Mouse (Mus musculus): ENCODE results near the gene Rbm46. TPM values are rescaled to one million over a fixed set of nuclear protein-coding genes. Genes with fewer than 3 reads are reported as not detected.
A peak's percentile ranks its signal among the peaks of the same experiment; 100 is the strongest.

The Rbm46 gene
- total and polyA plus RNA-seq, 2 experiments from 2014 or later, result 1.4 to 1.6 TPM

GRCm38 (mm10) chr3:82888842-82889241 is 12.6 kb upstream of the Rbm46 start:
- 17% methylated on average over 2 of the region's 2 CpGs for WGBS
- no peaks in the 10 kb centered on the region for H3K36me3 ChIP-seq (ENCODE audit: insufficient read depth)
- no peak overlapping the region for H3K9ac ChIP-seq
- no peak for TF ChIP-seq CTCF (IDR thresholded peaks at IDR 0.05; ENCODE audit: low read depth)
- H3K4me1 ChIP-seq (ENCODE audit: insufficient read depth), result no peaks in the 10 kb centered on the region
- ATAC-seq (no peak), DNase-seq (no peak)
- H3K27me3 ChIP-seq (ENCODE audit: insufficient read depth, low read length), result no peaks in the 10 kb centered on the region
- H3K4me2 ChIP-seq (ENCODE audit: low read depth), result no peak overlapping the region
- no peak overlapping the region for H3K27ac ChIP-seq (ENCODE audit: low read depth, low read length)
- no peak overlapping the region for H3K4me3 ChIP-seq (ENCODE audit: low read depth, low read length)
- H3K9me3 ChIP-seq (ENCODE audit: low read length), result no peaks in the 10 kb centered on the region

- ATAC-seq (peak; percentile 48; the same call in 1 of the 2 replicates), DNase-seq (peak; percentile 72)
- 5% methylated on average over 4 of the region's 4 CpGs for WGBS
- Histone ChIP-seq H3K9me3 (ENCODE audit: low read length) (peaks cover 3% of the 10 kb centered on the region; the same call in 1 of the 2 replicates), H3K4me3 (ENCODE audit: low read depth, low read length) (no peak overlapping the region), H3K4me1 (ENCODE audit: insufficient read depth) (no peaks in the 10 kb centered on the region), H3K9ac (no peak overlapping the region), H3K36me3 (ENCODE audit: insufficient read depth) (no peaks in the 10 kb centered on the region), H3K4me2 (ENCODE audit: low read depth) (no peak overlapping the region), H3K27me3 (ENCODE audit: insufficient read depth, low read length) (peaks cover 18% of the 10 kb centered on the region; the same call in 1 of the 2 replicates), H3K27ac (ENCODE audit: low read depth, low read length) (no peak overlapping the region)
- peak; percentile 73 for TF ChIP-seq CTCF (IDR thresholded peaks at IDR 0.05; ENCODE audit: low read depth)
These were observed 975 bp upstream of the Rbm46 start for GRCm38 (mm10) chr3:82877258-82877657.

GRCm38 (mm10) chr3:82875671-82876371 is 462 bp downstream of the Rbm46 start:
- Histone ChIP-seq H3K4me1 (ENCODE audit: insufficient read depth) (no peaks in the 10 kb centered on the region), H3K27ac (ENCODE audit: low read depth, low read length) (no peak overlapping the region), H3K36me3 (ENCODE audit: insufficient read depth) (no peaks in the 10 kb centered on the region), H3K4me2 (ENCODE audit: low read depth) (peak overlapping the region; percentile 57), H3K4me3 (ENCODE audit: low read depth, low read length) (peak overlapping the region; percentile 29), H3K9ac (peak overlapping the region; percentile 14; the same call in 1 of the 2 replicates), H3K9me3 (ENCODE audit: low read length) (peaks cover 3% of the 10 kb centered on the region; the same call in 1 of the 2 replicates), H3K27me3 (ENCODE audit: insufficient read depth, low read length) (peaks cover 18% of the 10 kb centered on the region; the same call in 1 of the 2 replicates)
- no peak for TF ChIP-seq CTCF (IDR thresholded peaks at IDR 0.05; ENCODE audit: low read depth)
- ATAC-seq (peak; percentile 11; the same call in 1 of the 2 replicates), DNase-seq (no peak)
- 25% methylated on average over 69 of the region's 69 CpGs for WGBS

GRCm38 (mm10) chr3:82857414-82858077 is 18.7 kb downstream of the Rbm46 start:
- WGBS, result 21% methylated on average over 4 of the region's 4 CpGs
- H3K36me3 ChIP-seq (ENCODE audit: insufficient read depth), result no peaks in the 10 kb centered on the region
- TF ChIP-seq CTCF (IDR thresholded peaks at IDR 0.05; ENCODE audit: low read depth), result peak; percentile 76

GRCm38 (mm10) chr3:82825165-82825564 is 51.1 kb downstream of the Rbm46 start:
- WGBS, result 42% methylated on average over 9 of the region's 9 CpGs
- no peak overlapping the region for H3K4me2 ChIP-seq (ENCODE audit: low read depth)
- TF ChIP-seq CTCF (IDR thresholded peaks at IDR 0.05; ENCODE audit: low read depth), result no peak
- H3K4me1 ChIP-seq (ENCODE audit: insufficient read depth), result no peaks in the 10 kb centered on the region
- no peaks in the 10 kb centered on the region for H3K36me3 ChIP-seq (ENCODE audit: insufficient read depth)
- H3K4me3 ChIP-seq (ENCODE audit: low read depth, low read length), result no peak overlapping the region
- no peak for DNase-seq
- no peak overlapping the region for H3K27ac ChIP-seq (ENCODE audit: low read depth, low read length)
- no peaks in the 10 kb centered on the region for H3K27me3 ChIP-seq (ENCODE audit: insufficient read depth, low read length)
- H3K9ac ChIP-seq, result no peak overlapping the region
- no peak for ATAC-seq
- no peaks in the 10 kb centered on the region for H3K9me3 ChIP-seq (ENCODE audit: low read length)

More at GRCm38 (mm10) chr3:82857414-82858077, 18.7 kb downstream of the Rbm46 start:
- Histone ChIP-seq H3K4me1 (ENCODE audit: insufficient read depth) (no peaks in the 10 kb centered on the region), H3K4me3 (ENCODE audit: low read depth, low read length) (no peak overlapping the region), H3K9me3 (ENCODE audit: low read length) (no peaks in the 10 kb centered on the region), H3K9ac (no peak overlapping the region), H3K27ac (ENCODE audit: low read depth, low read length) (no peak overlapping the region), H3K27me3 (ENCODE audit: insufficient read depth, low read length) (no peaks in the 10 kb centered on the region), H3K4me2 (ENCODE audit: low read depth) (no peak overlapping the region)
- peak; percentile 47 for ATAC-seq
- peak; percentile 82 for DNase-seq

GRCm38 (mm10) chr3:82811851-82812250 is 64.4 kb downstream of the Rbm46 start:
- ATAC-seq (no peak), DNase-seq (no peak)
- Histone ChIP-seq H3K9ac (no peak overlapping the region), H3K27me3 (ENCODE audit: insufficient read depth, low read length) (no peaks in the 10 kb centered on the region), H3K9me3 (ENCODE audit: low read length) (no peaks in the 10 kb centered on the region), H3K4me3 (ENCODE audit: low read depth, low read length) (no peak overlapping the region), H3K27ac (ENCODE audit: low read depth, low read length) (no peak overlapping the region), H3K36me3 (ENCODE audit: insufficient read depth) (no peaks in the 10 kb centered on the region), H3K4me2 (ENCODE audit: low read depth) (no peak overlapping the region), H3K4me1 (ENCODE audit: insufficient read depth) (no peaks in the 10 kb centered on the region)
- WGBS, result 80% methylated on average over 3 of the region's 3 CpGs
- no peak for TF ChIP-seq CTCF (IDR thresholded peaks at IDR 0.05; ENCODE audit: low read depth)

All from forebrain, postnatal 0 days (tissue).